Mouse (Mus musculus) cerebral cortex, adult 2 months (tissue): ENCODE results near the gene Mbtps2.

ENCODE experiments used
- WGBS: fragments of 180-500 bp; shearing (Covaris S2); methylation state at CpG from one replicate; pipeline ENCODE4 v1.1.7; 2018; 5-methylcytosine and 5-hydroxymethylcytosine counted together

Gene Mbtps2

GRCm38 (mm10) chrX:157501871-157502270, 96.6 kb downstream of the Mbtps2 start:
- WGBS, result 81% methylated on average over 2 of the region's 2 CpGs

GRCm38 (mm10) chrX:157500004-157500403, 98.5 kb downstream of the Mbtps2 start:
- 71% methylated on average over 8 of the region's 8 CpGs for WGBS

DNA sequence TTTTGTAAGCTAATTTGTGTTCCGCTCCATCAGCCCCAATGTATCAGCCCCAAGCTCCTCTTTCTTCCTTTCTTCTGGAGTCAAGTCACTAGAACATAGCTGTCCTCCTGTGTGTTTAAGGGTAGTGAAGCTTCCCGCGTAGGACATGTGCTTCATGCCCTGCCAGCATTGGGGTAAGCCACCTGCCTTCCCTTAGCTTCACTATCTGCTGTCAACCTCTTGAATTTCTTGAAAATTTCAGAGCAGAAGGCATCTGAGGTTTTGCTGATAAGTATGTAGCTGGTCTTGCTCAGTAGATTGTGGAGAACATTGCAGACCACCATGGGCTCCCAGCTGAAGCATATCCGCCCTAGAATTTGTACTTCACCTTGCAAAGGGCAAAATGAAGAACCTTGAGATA, 105.4 kb downstream of the Mbtps2 start:
- WGBS, result 89% methylated on average over 4 of the region's 4 CpGs

GRCm38 (mm10) chrX:157491944-157492726, 106.4 kb downstream of the Mbtps2 start, which contains the start of gene Sms:
Sms (minus strand) TSS chrX:157492287.
- WGBS, result 9% methylated on average over 26 of the region's 45 CpGs

DNA sequence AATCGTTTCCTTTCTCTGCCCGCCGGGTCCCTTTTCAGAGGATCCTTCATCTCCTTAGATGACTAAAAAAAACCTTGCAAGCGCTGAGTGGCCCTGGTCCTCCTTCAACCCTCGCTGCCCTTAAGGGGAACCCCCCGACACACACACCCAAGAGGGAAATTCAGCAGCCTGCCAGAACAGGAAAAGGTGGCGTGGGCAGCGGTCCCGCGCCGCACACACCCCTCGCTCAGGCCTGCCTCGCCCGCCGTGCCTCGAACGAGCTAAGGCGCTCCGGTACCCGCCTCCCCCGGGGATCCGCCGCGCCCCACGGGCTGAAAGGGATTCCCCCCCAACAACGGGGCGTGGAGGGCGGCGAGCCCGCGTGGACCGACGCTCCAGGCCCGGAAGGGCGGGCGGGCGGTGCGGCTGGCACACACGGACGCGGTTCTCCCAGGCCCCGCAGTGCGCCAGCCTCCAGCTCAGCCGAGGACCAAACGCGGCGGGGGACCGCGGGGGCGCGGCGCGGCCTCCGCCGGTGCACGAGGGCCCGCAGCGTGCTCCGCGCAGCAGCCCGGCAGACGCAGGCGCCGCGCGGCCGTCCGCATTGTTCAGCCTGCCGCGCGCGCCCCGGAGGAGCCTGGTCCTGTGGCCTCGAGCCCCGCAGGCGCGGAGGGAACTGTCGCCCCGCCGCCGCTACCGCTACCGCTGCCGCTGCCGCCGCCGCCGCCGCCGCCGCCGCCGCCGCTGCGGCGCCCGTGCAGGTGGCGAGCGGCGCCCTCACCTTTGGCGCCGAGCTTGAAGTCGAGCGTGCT, 107.2 kb downstream of the Mbtps2 start:
- WGBS, result 13% methylated on average over 94 of the region's 104 CpGs

DNA sequence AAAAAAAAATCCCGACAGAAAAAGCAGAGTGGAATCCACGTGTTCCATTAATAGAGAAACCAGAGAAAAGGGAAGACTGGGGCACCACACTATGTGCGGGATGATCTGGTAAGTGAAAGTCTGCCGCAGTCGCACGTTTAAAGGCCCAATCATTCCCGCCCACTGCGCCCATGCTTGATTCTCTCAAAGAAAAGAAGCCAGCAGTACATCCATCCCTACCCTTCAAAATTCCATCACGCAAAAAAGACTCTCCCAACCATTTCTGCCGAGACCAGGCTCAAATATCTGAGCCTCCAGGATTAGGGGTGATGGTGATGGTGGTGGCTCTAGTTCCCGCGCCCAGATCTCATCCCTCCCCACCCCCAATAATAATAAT, 107.8 kb downstream of the Mbtps2 start:
- under 1% methylated on average over 12 of the region's 12 CpGs for WGBS

DNA sequence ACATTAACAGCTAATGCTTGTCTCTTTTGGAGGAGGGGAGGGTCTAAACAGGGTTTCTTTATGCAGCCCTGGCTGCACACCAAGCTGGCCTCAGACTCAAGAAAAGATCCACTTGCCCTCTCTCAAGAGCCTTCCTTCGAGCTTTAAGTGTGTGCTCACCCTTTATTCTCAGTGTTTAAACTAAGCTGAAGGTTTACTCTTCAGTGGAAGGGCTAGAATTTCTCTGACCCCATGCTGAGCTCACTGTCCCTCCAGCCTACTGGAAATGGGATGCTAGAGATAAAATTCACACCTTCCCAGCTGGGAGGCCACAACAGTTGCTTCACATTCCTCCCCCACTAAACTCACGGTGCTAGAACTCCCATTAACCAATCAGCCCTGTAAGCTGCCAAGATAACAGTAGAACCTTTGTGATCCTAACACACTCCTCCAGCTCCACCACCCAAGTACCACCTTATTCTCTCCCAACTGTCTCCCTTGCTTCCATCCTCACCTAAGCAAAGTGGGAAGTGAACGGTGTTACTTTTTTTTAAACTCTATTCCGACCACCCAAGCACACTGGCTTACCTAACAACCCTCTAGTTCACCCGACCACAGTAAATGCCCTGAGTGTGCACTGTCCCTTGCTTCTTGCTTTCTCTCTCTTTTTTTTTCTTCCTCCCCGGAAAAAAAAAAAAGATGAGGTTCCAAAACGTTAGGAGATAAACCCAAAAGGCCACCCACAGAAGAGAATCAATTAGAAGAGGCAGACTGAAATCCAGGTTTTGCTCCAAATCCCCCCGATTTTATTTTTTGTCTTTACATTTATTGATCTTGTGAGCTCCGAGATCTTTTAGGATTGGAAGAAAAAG, 108.4 kb downstream of the Mbtps2 start:
- WGBS, result 27% methylated on average over 9 of the region's 9 CpGs

GRCm38 (mm10) chrX:157488831-157489230, 109.7 kb downstream of the Mbtps2 start:
- WGBS, result 76% methylated on average over 3 of the region's 3 CpGs

DNA sequence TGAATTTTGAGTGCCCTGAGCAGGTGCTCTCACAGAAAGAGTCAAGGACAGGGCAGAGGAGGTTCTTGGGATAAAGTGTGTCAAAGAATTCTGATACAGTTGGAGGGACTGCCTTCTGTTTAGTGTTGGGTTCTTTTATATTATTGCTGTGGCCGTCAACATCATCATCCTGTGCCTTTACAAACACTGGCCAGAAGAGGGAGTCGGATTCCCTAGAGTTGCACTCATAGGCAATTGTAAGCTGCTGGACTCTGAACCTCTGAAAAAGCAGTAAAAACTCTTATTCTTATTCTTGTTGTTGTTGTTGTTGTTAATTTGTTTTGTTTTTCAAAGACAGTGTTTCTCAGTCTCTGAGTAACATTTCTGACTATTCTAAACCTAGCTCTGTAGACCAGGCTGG, 111.8 kb downstream of the Mbtps2 start:
- 36% methylated on average over 2 of the region's 2 CpGs for WGBS
